Mouse (Mus musculus) CH12.LX (cell line): ENCODE results near the gene Cdca5. TPM values are rescaled to one million over a fixed set of nuclear protein-coding genes. Genes with fewer than 3 reads are reported as not detected.

Source experiments
- DNase-seq: peaks from one replicate; pipeline ENCODE4 v3.0.0-alpha.2; 2013; ENCODE audit errors: extremely low read depth
- H3K27ac ChIP-seq: 2 replicates; pipeline ENCODE4 v1.5.1; 2012; ENCODE audit warnings: low read depth, mild to moderate bottlenecking, control low read depth, moderate library complexity; ENCODE audit not compliant: insufficient read depth
- H3K27me3 ChIP-seq: replicated peaks from 2 replicates; pipeline ENCODE3; 2012; ENCODE audit warnings: inconsistent platforms
- H3K36me3 ChIP-seq, 2 experiments: replicated peaks in 1 of 2; 2 replicates each; pipeline versions ENCODE3 to v1.6.1; 2012; ENCODE audit warnings: inconsistent platforms in 1 of 2, low read length in 1 of 2, mild to moderate bottlenecking in 1 of 2, mixed read lengths in 1 of 2, moderate library complexity in 1 of 2; ENCODE audit not compliant: control insufficient read depth in 1 of 2, insufficient read depth in 1 of 2
- H3K4me1 ChIP-seq, 2 experiments: 2 replicates each; pipeline ENCODE4 v1.6.1; 2012; ENCODE audit warnings: inconsistent platforms in 1 of 2, moderate library complexity in 1 of 2; ENCODE audit not compliant: insufficient read depth in 2 of 2, control insufficient read depth in 1 of 2
- H3K4me2 ChIP-seq: 2 replicates; pipeline ENCODE4 v1.6.1; 2012; ENCODE audit warnings: low read depth, mild to moderate bottlenecking, control low read depth; ENCODE audit not compliant: poor library complexity, insufficient read depth, severe bottlenecking
- H3K4me3 ChIP-seq, 3 experiments: fragments of 150-350 bp in 1 of 3; sonication (generic) in 1 of 3; replicated peaks in 1 of 3; 2 replicates each; pipeline versions ENCODE3 to v1.5.1; 2011 to 2012; ENCODE audit warnings: low read depth in 2 of 3, low read length in 2 of 3, mild to moderate bottlenecking in 2 of 3, moderate library complexity in 2 of 3, control low read depth in 1 of 3, improper control_type of control experiment in 1 of 3, inconsistent platforms in 1 of 3, mixed read lengths in 1 of 3; ENCODE audit not compliant: poor library complexity in 1 of 3
- H3K79me2 ChIP-seq: replicated peaks from 2 replicates; pipeline ENCODE4 v1.6.1; 2012; ENCODE audit warnings: mild to moderate bottlenecking, moderate library complexity; ENCODE audit not compliant: control insufficient read depth, poor library complexity, insufficient read depth, severe bottlenecking; ENCODE audit errors: extremely low read depth
- H3K9ac ChIP-seq: 2 replicates; pipeline ENCODE4 v1.6.1; 2012; ENCODE audit warnings: low read depth, mild to moderate bottlenecking, control low read depth, moderate library complexity; ENCODE audit not compliant: insufficient read depth
- H3K9me3 ChIP-seq: replicated peaks from 2 replicates; pipeline ENCODE3; 2012; ENCODE audit warnings: low read length, inconsistent platforms, mixed read lengths
- BHLHE40 ChIP-seq: IDR thresholded peaks from 2 replicates; pipeline ENCODE4 v1.6.1; 2011; ENCODE audit warnings: mild to moderate bottlenecking, low read depth, low read length, improper control_type of control experiment
- CTCF ChIP-seq, 2 experiments: IDR thresholded peaks in 1 of 2; conservative IDR thresholded peaks in 1 of 2; 2 replicates each; pipeline ENCODE4 v1.5.1; 2011 to 2012; ENCODE audit warnings: low read depth in 2 of 2, low read length in 2 of 2, improper control_type of control experiment in 1 of 2, inconsistent platforms in 1 of 2, mild to moderate bottlenecking in 1 of 2, moderate library complexity in 1 of 2
- ETS1 ChIP-seq: conservative IDR thresholded peaks from 2 replicates; pipeline ENCODE4 v1.6.1; 2012; ENCODE audit warnings: low read depth, mild to moderate bottlenecking, inconsistent platforms, low read length, improper control_type of control experiment, moderate library complexity
- GABPA ChIP-seq: IDR thresholded peaks from 2 replicates; pipeline ENCODE4 v1.6.1; 2012; ENCODE audit warnings: low read depth, low read length, improper control_type of control experiment, inconsistent platforms; ENCODE audit not compliant: insufficient replicate concordance
- HCFC1 ChIP-seq: IDR thresholded peaks from 2 replicates; pipeline ENCODE4 v1.6.1; 2012; ENCODE audit warnings: low read depth, mild to moderate bottlenecking, inconsistent platforms, low read length, improper control_type of control experiment
- IRF4 ChIP-seq: IDR thresholded peaks from 2 replicates; pipeline ENCODE4 v1.6.1; 2014; ENCODE audit warnings: low read depth, mild to moderate bottlenecking, inconsistent platforms, low read length, improper control_type of control experiment
- JUN ChIP-seq: IDR thresholded peaks from 2 replicates; pipeline ENCODE4 v1.6.1; 2011; ENCODE audit warnings: low read depth, mild to moderate bottlenecking, low read length, improper control_type of control experiment, moderate library complexity; ENCODE audit not compliant: insufficient read depth
- KAT2A ChIP-seq: IDR thresholded peaks from 2 replicates; pipeline ENCODE4 v1.6.1; 2012; ENCODE audit warnings: low read length, improper control_type of control experiment, inconsistent platforms; ENCODE audit not compliant: insufficient replicate concordance
- MAFK ChIP-seq: IDR thresholded peaks from 2 replicates; pipeline ENCODE4 v1.6.1; 2011; ENCODE audit warnings: low read length, improper control_type of control experiment; ENCODE audit not compliant: insufficient replicate concordance
- MAX ChIP-seq: IDR thresholded peaks from 2 replicates; pipeline ENCODE4 v1.6.1; 2011; ENCODE audit warnings: low read length, improper control_type of control experiment
- MAZ ChIP-seq: IDR thresholded peaks from 2 replicates; pipeline ENCODE4 v1.6.1; 2012; ENCODE audit warnings: low read depth, mild to moderate bottlenecking, inconsistent platforms, low read length, improper control_type of control experiment, moderate library complexity
- MEF2A ChIP-seq: IDR thresholded peaks from 2 replicates; pipeline ENCODE4 v1.6.1; 2014; ENCODE audit warnings: low read depth, mild to moderate bottlenecking, inconsistent platforms, low read length, improper control_type of control experiment, borderline replicate concordance
- MXI1 ChIP-seq: IDR thresholded peaks from 2 replicates; pipeline ENCODE4 v1.6.1; 2011; ENCODE audit warnings: mild to moderate bottlenecking, low read depth, low read length, improper control_type of control experiment
- NELFE ChIP-seq: IDR thresholded peaks from 2 replicates; pipeline ENCODE4 v1.6.1; 2011; ENCODE audit warnings: low read depth, low read length, improper control_type of control experiment
- PAX5 ChIP-seq: IDR thresholded peaks from 2 replicates; pipeline ENCODE4 v1.6.1; 2012; ENCODE audit warnings: low read length, inconsistent platforms, mixed read lengths
- POLR2A ChIP-seq: IDR thresholded peaks from 2 replicates; pipeline ENCODE4 v1.6.1; 2011; ENCODE audit warnings: low read depth, mild to moderate bottlenecking, improper control_type of control experiment, low read length
- RAD21 ChIP-seq: IDR thresholded peaks from 2 replicates; pipeline ENCODE4 v1.6.1; 2011; ENCODE audit warnings: low read depth, mild to moderate bottlenecking, low read length, improper control_type of control experiment, moderate library complexity
- SIN3A ChIP-seq: IDR thresholded peaks from 2 replicates; pipeline ENCODE4 v1.6.1; 2012; ENCODE audit warnings: low read length, improper control_type of control experiment, inconsistent platforms
- SMC3 ChIP-seq: IDR thresholded peaks from 2 replicates; pipeline ENCODE4 v1.6.1; 2011; ENCODE audit warnings: low read depth, low read length, improper control_type of control experiment
- TCF12 ChIP-seq: IDR thresholded peaks from 2 replicates; pipeline ENCODE4 v1.6.1; 2014; ENCODE audit warnings: low read depth, mild to moderate bottlenecking, inconsistent platforms, low read length, improper control_type of control experiment
- UBTF ChIP-seq: IDR thresholded peaks from 2 replicates; pipeline ENCODE4 v1.6.1; 2012; ENCODE audit warnings: low read depth, mild to moderate bottlenecking, inconsistent platforms, low read length, improper control_type of control experiment, moderate library complexity
- USF2 ChIP-seq: conservative IDR thresholded peaks from 2 replicates; pipeline ENCODE4 v1.6.1; 2011; ENCODE audit warnings: low read depth, low read length, improper control_type of control experiment
- ZNF384 ChIP-seq: IDR thresholded peaks from 2 replicates; pipeline ENCODE4 v1.6.1; 2012; ENCODE audit warnings: low read depth, low read length, improper control_type of control experiment, inconsistent platforms
- dilution Hi-C: fragments of 300-500 bp; cut with MboI; formaldehyde crosslinking; loops from 2 replicates; pipeline ENCODE4 v1.14.3; 2020; ENCODE audit warnings: low sequenced_read_pairs; ENCODE audit not compliant: extremely low pct_unique_long_range_greater_than_20kb, extremely low pct_ligation_motif_present
- in situ Hi-C: fragments of 300-500 bp; cut with MboI; formaldehyde crosslinking; loops from 3 replicates; pipeline ENCODE4 v1.14.3; 2019; ENCODE audit warnings: low sequenced_read_pairs, low pct_ligation_motif_present, low pct_unique_long_range_greater_than_20kb, mixed read lengths
- polyA plus RNA-seq: library from polyadenylated mRNA; unstranded; fragments of >175 nt; gene quantifications from 2 replicates; pipeline ENCODE4 v1.2.1, GENCODE M21; 2012; ENCODE audit warnings: low read depth; ENCODE audit not compliant: insufficient read length
- total RNA-seq, 2 experiments: library from RNA; depleted of rRNA; stranded (reverse); fragments of 300-350 nt in 1 of 2; fragments of >200 nt in 1 of 2; gene quantifications; 2 replicates each; pipeline ENCODE4 v1.2.3; 2012 to 2014

Gene Cdca5
- total and polyA plus RNA-seq, 3 experiments = 51.5 to 80.6 (median 62.7) TPM

- in situ Hi-C loops = loop anchor here (10.0 kb wide), 1 partner anchor 161 kb away; the partner anchor contains the start of gene Pola2
- peak overlapping the region; percentile 30; the same call in 1 of the 2 replicates for H3K4me2 ChIP-seq
- TF ChIP-seq KAT2A (no peak), MAX (no peak), GABPA (no peak), SMC3 (peak; percentile 56), CTCF (conservative IDR thresholded peaks at IDR 0.05 in 1 of 2, IDR thresholded peaks at IDR 0.05 in 1 of 2; ENCODE audit: low read depth in 2 of 2, low read length in 2 of 2) (peak; percentile 66 to 76), RAD21 (peak; percentile 85), MXI1 (no peak)
- H3K27ac ChIP-seq = no peak overlapping the region
- H3K27me3 ChIP-seq = no peaks in the 10 kb centered on the region
- no peaks in the 10 kb centered on the region for H3K79me2 ChIP-seq
- H3K4me3 ChIP-seq = no peak overlapping the region
- DNase-seq = peak; percentile 68
- no peaks in the 10 kb centered on the region for H3K9me3 ChIP-seq
- H3K4me1 ChIP-seq = peaks cover 0 to 9% of the 10 kb centered on the region in 2 experiments; a peak in 2 of 4 replicates
- peaks cover 5 to 21% of the 10 kb centered on the region in 2 experiments for H3K36me3 ChIP-seq
- dilution Hi-C loops = no loop called here
- H3K9ac ChIP-seq = no peak overlapping the region
These were observed 41.5 kb downstream of the Cdca5 start for GRCm38 (mm10) chr19:6126289-6126688.

DNA sequence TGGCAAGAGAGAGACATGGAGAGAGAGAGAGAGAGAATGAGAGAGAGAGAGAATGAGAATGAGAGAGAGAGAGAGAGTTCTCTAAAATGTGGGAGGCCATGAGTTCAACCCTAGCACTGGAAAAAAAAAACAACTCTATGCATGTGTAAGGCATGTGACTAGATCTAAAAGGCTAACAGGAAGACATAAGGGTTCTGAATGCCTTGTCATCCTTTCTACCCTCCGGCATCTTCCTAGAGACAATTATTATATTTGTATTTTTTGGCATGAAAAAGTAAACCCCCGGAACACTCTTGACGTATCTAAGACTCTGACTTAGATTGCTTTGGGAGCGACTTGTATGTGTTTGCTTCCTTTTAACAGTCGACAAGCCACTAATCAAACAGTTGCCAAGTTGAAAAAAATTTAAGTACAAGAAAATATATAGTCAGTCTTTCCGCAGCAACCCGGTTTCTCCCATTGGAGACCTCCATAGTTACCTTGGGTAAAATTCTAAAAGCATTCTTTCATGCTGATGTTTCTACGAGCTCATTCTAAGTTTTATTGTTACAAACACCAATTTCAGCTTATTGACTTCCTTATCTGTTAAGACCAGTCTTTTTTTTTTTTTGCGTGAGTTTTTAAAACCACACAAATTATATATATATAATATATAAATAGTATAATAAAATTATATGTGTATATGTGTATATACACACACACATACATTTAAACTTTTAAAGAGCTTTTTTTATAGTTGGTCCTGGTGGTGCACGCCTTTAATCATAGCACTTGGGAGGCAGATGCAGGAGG, 42.2 kb downstream of the Cdca5 start:
- in situ Hi-C loops = loop anchor here (10.0 kb wide), 1 partner anchor 162 kb away; the partner anchor contains the start of gene Pola2
- H3K27ac ChIP-seq = no peak overlapping the region

DNA sequence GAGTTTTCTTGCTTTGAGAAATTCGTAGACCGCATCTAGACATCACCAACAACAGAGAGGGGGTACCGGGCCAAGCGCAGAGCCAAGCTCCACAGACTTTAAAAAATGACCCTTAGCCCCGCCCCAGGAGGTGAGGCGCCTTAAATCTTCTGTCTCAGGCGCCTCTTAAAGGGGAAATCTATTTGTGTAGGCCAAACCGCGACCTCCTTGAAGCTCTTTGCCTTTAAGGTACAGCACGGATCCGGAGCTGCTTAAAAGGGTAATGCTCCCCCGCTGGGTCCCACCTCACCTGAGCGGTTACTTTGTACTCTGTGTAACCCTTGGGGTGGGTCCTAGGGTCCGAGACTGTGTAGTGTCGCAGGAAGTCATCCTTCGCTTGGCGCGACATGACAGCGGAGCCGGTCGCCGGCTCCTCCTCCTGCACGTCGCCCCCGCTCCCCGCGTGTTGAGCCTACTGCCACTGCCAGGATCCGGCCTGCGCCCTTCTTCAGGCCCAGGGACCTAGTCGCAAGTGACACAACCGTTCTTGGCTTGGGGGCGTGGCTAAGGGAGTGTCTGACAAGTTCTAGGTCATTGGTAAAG, 43.1 kb downstream of the Cdca5 start, which contains the start of gene Snx15:
Gene Snx15 (minus strand): TSS at position 545 of the 582 bp plus-strand sequence.
- dilution Hi-C loops = no loop called here
- peak; percentile 73 for TF ChIP-seq HCFC1
- 0 out of 2 replicates have a peak, but pooled peaks have one; percentile 33 for TF ChIP-seq TCF12
- 0 out of 2 replicates have a peak, but pooled peaks have one; percentile 8 for TF ChIP-seq MEF2A
- TF ChIP-seq PAX5 = no peak
- no peak for TF ChIP-seq BHLHE40
- TF ChIP-seq UBTF = peak; percentile 86; the same call in 1 of the 2 replicates
- TF ChIP-seq MAZ = peak; percentile 73
- peak; percentile 100 for TF ChIP-seq SIN3A
- no peak for TF ChIP-seq ETS1
- no peak for TF ChIP-seq IRF4
- peak; percentile 74; the same call in 1 of the 2 replicates for TF ChIP-seq MXI1
- TF ChIP-seq POLR2A = peak; percentile 80
- TF ChIP-seq ZNF384 = no peak
- TF ChIP-seq NELFE = peak; percentile 71; the same call in 1 of the 2 replicates
- 0 out of 2 replicates have a peak, but pooled peaks have one; percentile 7 for TF ChIP-seq USF2

More for the DNA sequence above, 42.2 kb downstream of the Cdca5 start:
- Histone ChIP-seq H3K79me2 (no peaks in the 10 kb centered on the region), H3K4me1 (peaks cover 2 to 9% of the 10 kb centered on the region in 2 experiments; a peak in 3 of 4 replicates), H3K4me2 (peak overlapping the region; percentile 71), H3K9me3 (no peaks in the 10 kb centered on the region), H3K36me3 (peaks cover 0 to 14% of the 10 kb centered on the region in 2 experiments), H3K27me3 (no peaks in the 10 kb centered on the region), H3K9ac (peak overlapping the region; percentile 58), H3K4me3 (peak overlapping the region; percentile 30 to 56 (median 55))
- DNase-seq = no peak
- dilution Hi-C loops = no loop called here
- TF ChIP-seq SIN3A (no peak), JUN (no peak), BHLHE40 (peak; percentile 19; the same call in 1 of the 2 replicates), MAFK (no peak)

More for the DNA sequence above, 43.1 kb downstream of the Cdca5 start, which contains the start of gene Snx15:
- peak within 1 kb of the TSS; percentile 71 for H3K4me2 ChIP-seq
- peak within 1 kb of the TSS; percentile 58 for H3K9ac ChIP-seq
- no peaks in the 10 kb centered on the region for H3K9me3 ChIP-seq
- in situ Hi-C loops = loop anchor here (10.0 kb wide), 1 partner anchor 163 kb away; the partner anchor contains the start of gene Pola2
- peak within 1 kb of the TSS; percentile 55 to 68 (median 56) for H3K4me3 ChIP-seq
- no peaks in the 10 kb centered on the region for H3K27me3 ChIP-seq
- DNase-seq = peak; percentile 99
- peak within 1 kb of the TSS; percentile 86 for H3K27ac ChIP-seq
- H3K4me1 ChIP-seq = peaks cover 4 to 9% of the 10 kb centered on the region in 2 experiments; a peak in 3 of 4 replicates
- H3K79me2 ChIP-seq = no peaks in the 10 kb centered on the region
- H3K36me3 ChIP-seq = peaks cover 0 to 8% of the 10 kb centered on the region in 2 experiments
